Mouse (Mus musculus) lung, postnatal 36 days (tissue): ENCODE results near the gene Unc5a.
A peak's percentile ranks its signal among the peaks of the same experiment; 100 is the strongest.

Source experiments
- DNase-seq: peaks from one replicate; pipeline ENCODE4 v3.0.0; 2022; ENCODE audit warnings: mixed read lengths

The Unc5a gene

GRCm38 (mm10) chr13:55005691-55006414 is 56.6 kb downstream of the Unc5a start:
- no peak for DNase-seq

DNA sequence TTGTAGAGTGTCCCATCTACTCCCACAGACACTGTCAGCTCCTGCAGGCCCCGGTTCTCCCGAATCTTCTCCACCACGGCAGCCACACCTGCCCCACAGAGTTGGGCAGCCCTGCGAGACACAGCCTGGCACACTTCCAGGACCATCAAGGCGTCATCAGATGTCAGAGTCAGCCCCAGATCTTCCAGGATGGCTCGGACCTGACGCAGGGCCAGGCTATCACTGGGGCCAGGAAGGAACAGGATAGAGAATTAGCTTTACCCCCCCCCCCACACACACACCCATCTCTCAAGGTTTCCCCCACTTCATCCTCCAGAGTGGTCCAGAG is 57.2 kb downstream of the Unc5a start:
- no peak for DNase-seq

- no peak for DNase-seq
Measured at GRCm38 (mm10) chr13:55008589-55008988, 59.4 kb downstream of the Unc5a start.

- no peak for DNase-seq
Measured at GRCm38 (mm10) chr13:55011103-55011502, 61.9 kb downstream of the Unc5a start.

- DNase-seq, result no peak
Measured at GRCm38 (mm10) chr13:55011981-55012478, 62.8 kb downstream of the Unc5a start.

GRCm38 (mm10) chr13:55013702-55014344 is 64.6 kb downstream of the Unc5a start:
- DNase-seq, result no peak

DNA sequence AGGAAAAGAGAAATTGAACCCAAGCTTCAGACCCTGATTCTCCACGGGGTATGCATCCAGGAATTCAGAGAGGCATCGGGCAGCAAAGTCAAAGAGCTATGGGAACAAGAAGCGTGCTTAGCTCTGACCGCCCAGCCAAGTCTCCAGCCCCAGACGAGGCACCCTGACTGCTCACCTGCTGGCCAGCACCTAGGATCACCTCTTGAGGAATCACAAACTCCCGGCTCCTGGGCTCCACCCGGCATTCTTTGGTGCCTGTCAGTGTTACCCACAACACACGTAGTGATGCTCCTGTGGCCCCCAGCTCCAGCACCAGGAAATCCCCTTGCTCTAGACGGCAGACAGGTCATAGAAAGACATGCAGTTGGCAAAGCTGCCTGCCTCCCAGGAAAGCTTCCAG is 65.2 kb downstream of the Unc5a start:
- DNase-seq, result no peak

GRCm38 (mm10) chr13:55017154-55017897 is 68.1 kb downstream of the Unc5a start:
- DNase-seq, result no peak

- peak; percentile 30 for DNase-seq
Measured at GRCm38 (mm10) chr13:55017898-55018599, 68.8 kb downstream of the Unc5a start.

DNA sequence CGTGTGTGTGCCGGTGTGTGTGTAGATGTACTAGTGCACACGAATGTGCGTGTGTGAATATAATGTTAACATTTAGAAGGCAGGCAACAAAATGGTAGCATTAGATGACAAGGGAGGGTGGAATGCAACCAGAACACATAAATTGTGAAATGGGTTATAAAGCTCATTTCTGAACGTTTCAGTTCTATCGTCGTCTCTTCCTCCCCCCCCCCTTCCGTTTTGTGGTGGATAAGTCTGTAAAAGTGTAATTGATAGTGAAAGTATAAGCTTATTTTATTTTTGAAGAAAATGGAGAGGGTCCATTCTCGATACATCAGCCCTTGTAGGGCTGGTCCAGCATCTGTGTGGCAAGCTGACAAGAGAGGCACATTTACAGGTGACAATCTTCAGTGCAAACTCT is 69.5 kb downstream of the Unc5a start:
- no peak for DNase-seq

DNA sequence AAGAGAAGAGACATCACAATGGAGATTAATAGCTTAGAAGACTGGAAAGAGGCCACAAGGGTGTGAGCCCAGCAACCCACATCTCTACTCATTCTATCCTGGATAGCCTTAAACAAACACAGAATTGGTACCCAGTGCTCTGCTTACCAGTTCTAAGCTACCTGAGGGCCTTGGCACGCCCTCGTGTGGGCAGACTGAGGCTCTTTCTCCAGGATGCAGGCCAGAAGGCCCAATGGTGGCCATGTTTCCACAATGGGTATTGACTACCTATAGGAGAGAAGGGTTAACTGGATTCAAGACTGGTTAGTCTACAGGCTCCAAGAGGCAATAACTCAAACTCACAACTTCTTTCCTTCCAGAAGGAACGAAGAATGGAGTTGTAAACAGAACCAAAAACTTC is 70.0 kb downstream of the Unc5a start:
- DNase-seq, result no peak

- DNase-seq, result peak; percentile 24
Measured at GRCm38 (mm10) chr13:55020051-55020450, 70.8 kb downstream of the Unc5a start.

- peak; percentile 59 for DNase-seq
Measured at GRCm38 (mm10) chr13:55021194-55021779, 72.1 kb downstream of the Unc5a start, which contains the start of gene Hk3. TSS of gene Hk3 (minus strand) at chr13:55021385.

- no peak for DNase-seq
Measured at GRCm38 (mm10) chr13:55022256-55022655, 73.0 kb downstream of the Unc5a start.

- DNase-seq, result peak; percentile 45
Measured at GRCm38 (mm10) chr13:55022715-55023114, 73.5 kb downstream of the Unc5a start.

GRCm38 (mm10) chr13:55024215-55024614 is 75.0 kb downstream of the Unc5a start:
- no peak for DNase-seq

- peak; percentile 32 for DNase-seq
Measured at GRCm38 (mm10) chr13:55040016-55040415, 90.8 kb downstream of the Unc5a start.

DNA sequence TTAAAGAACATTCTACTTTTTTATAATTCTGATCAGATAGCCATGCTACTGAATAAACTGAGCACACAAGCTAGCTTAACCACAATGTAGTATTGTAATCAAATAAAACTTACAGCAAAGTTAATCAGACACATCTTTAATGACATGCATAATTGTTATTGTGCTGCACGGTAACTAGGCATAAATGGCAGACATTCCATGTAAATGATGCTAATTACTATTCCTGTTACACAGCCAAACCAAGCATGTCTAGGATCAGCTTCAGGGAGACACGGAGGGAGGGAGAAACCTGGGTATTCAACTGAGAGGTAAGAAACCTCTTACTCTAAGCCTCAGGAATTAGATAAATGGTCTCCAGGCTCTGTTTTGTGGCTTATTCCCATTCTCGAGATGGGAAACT is 98.5 kb downstream of the Unc5a start:
- no peak for DNase-seq
